22 mouse cellular contexts compared by ENCODE assay signal in genomic region chr1:136386914-136387313, GRCm38 (mm10). TPM values are rescaled to one million over a fixed set of nuclear protein-coding genes. Genes with fewer than 3 reads are reported as not detected.
A peak's percentile ranks its signal among the peaks of the same experiment; 100 is the strongest.
DNase-seq lines count a peak whose midpoint lies in the region; ATAC-seq and TF ChIP-seq lines count a peak whose summit lies in the region.
"Had no signal": no experiment of that assay in that cellular context is flagged by ENCODE, and none has a peak within 500 bp of the region (broad histone marks: within the 10 kb centered on the region; RNA-seq: fewer than 3 reads in every experiment).

No protein-coding gene starts in this region.

- no peak for TF ChIP-seq EP300 in stomach, postnatal 0 days (optimal IDR thresholded peaks at IDR 0.05)

- H3K27ac ChIP-seq in embryonic facial prominence, embryonic 11.5 days (replicated peaks; ENCODE audit: low read depth, low read length), result no peak overlapping the region
- no peak overlapping the region for H3K27ac ChIP-seq in embryonic facial prominence, embryonic 10.5 days (replicated peaks)
- no peak overlapping the region for H3K27ac ChIP-seq in midbrain, embryonic 11.5 days (ENCODE audit: low read depth, low read length)
- no peak overlapping the region for H3K27ac ChIP-seq in midbrain, embryonic 16.5 days (ENCODE audit: low read length)
- no peak overlapping the region for H3K27ac ChIP-seq in stomach, postnatal 0 days (replicated peaks)
- H3K27ac ChIP-seq in gastrocnemius, adult 2 months, result no peak overlapping the region
- H3K27ac ChIP-seq: embryonic facial prominence, embryonic 15.5 days; forebrain, embryonic 10.5 days; heart, embryonic 13.5 days had no signal

- no peak overlapping the region for H3K4me3 ChIP-seq in embryonic facial prominence, embryonic 11.5 days (ENCODE audit: low read depth, low read length)
- no peak overlapping the region for H3K4me3 ChIP-seq in embryonic facial prominence, embryonic 10.5 days
- H3K4me3 ChIP-seq in midbrain, embryonic 11.5 days (ENCODE audit: low read depth, low read length), result no peak overlapping the region
- H3K4me3 ChIP-seq in midbrain, embryonic 16.5 days (ENCODE audit: low read depth, low read length), result no peak overlapping the region
- no peak overlapping the region for H3K4me3 ChIP-seq in stomach, postnatal 0 days (ENCODE audit: low read depth, low read length)
- no peak overlapping the region for H3K4me3 ChIP-seq in gastrocnemius, adult 2 months
- H3K4me3 ChIP-seq: embryonic facial prominence, embryonic 15.5 days; erythroblast, embryonic 14.5 days; forebrain, embryonic 10.5 days; heart, embryonic 13.5 days had no signal

- WGBS in embryonic facial prominence, embryonic 11.5 days, result 28% methylated on average over 5 of the region's 6 CpGs
- 37% methylated on average over 5 of the region's 6 CpGs for WGBS in embryonic facial prominence, embryonic 10.5 days
- WGBS in midbrain, embryonic 11.5 days, result 30% methylated on average over 5 of the region's 6 CpGs
- WGBS in midbrain, embryonic 16.5 days, result 47% methylated on average over 5 of the region's 6 CpGs
- WGBS in stomach, postnatal 0 days, result 24% methylated on average over 5 of the region's 6 CpGs

- H3K9ac ChIP-seq in embryonic facial prominence, embryonic 11.5 days (replicated peaks; ENCODE audit: low read length), result no peak overlapping the region
- H3K9ac ChIP-seq in midbrain, embryonic 11.5 days (ENCODE audit: low read length), result no peak overlapping the region
- H3K9ac ChIP-seq in midbrain, embryonic 16.5 days (ENCODE audit: low read depth, low read length), result no peak overlapping the region
- no peak overlapping the region for H3K9ac ChIP-seq in stomach, postnatal 0 days (ENCODE audit: low read length)
- H3K9ac ChIP-seq: embryonic facial prominence, embryonic 15.5 days; heart, embryonic 13.5 days had no signal

- DNase-seq in adrenal gland, adult 2 months, result peak; percentile 7
- DNase-seq in adrenal gland, postnatal 4 days (ENCODE audit: low spot score in 2 of 2), result no peak
- DNase-seq in embryonic facial prominence, embryonic 11.5 days (ENCODE audit: low spot score), result peak; percentile 30
- DNase-seq in embryonic facial prominence, embryonic 10.5 days (ENCODE audit: low spot score), result no peak
- DNase-seq in midbrain, embryonic 11.5 days (ENCODE audit: low spot score, missing footprints), result peak; percentile 80
- DNase-seq in stomach, postnatal 0 days (ENCODE audit: low spot score), result peak; percentile 26
- no peak for DNase-seq in gastrocnemius, adult 2 months
- DNase-seq: adrenal gland, adult 8-10 months; B cell, adult 2 months; cerebellum, adult 2 months; cerebellum, postnatal 10 days; gastrocnemius, postnatal 10 days; heart, postnatal 36 days had no signal

- ATAC-seq in embryonic facial prominence, embryonic 11.5 days (replicated peaks; ENCODE audit: insufficient number of reproducible peaks, low FRiP score, low TSS enrichment, low read depth), result no peak
- ATAC-seq in midbrain, embryonic 11.5 days (ENCODE audit: low FRiP score), result no peak
- no peak for ATAC-seq in midbrain, embryonic 16.5 days
- 0 out of 2 replicates have a peak, but pooled peaks have one; percentile 45 for ATAC-seq in stomach, postnatal 0 days (ENCODE audit: low FRiP score, low TSS enrichment)
- ATAC-seq: forebrain, embryonic 14.5 days; hindbrain, embryonic 16.5 days; inflammation-experienced regulatory T-cells, adult 6 months; intestine, postnatal 0 days had no signal

- H3K9me3 ChIP-seq in embryonic facial prominence, embryonic 11.5 days (replicated peaks; ENCODE audit: control insufficient read depth, low read length), result no peaks in the 10 kb centered on the region
- no peaks in the 10 kb centered on the region for H3K9me3 ChIP-seq in embryonic facial prominence, embryonic 10.5 days
- H3K9me3 ChIP-seq in midbrain, embryonic 11.5 days (ENCODE audit: control insufficient read depth, low read length), result no peaks in the 10 kb centered on the region
- H3K9me3 ChIP-seq in midbrain, embryonic 16.5 days (replicated peaks; ENCODE audit: control insufficient read depth, low read length, poor library complexity, severe bottlenecking), result 0 out of 2 replicates have a peak, but pooled peaks cover 4% of the 10 kb centered on the region
- H3K9me3 ChIP-seq in stomach, postnatal 0 days (ENCODE audit: control insufficient read depth, low read length), result no peaks in the 10 kb centered on the region
- H3K9me3 ChIP-seq: embryonic facial prominence, embryonic 15.5 days; forebrain, embryonic 10.5 days; heart, embryonic 13.5 days had no signal

- TF ChIP-seq CTCF in stomach, postnatal 0 days (IDR thresholded peaks at IDR 0.05; ENCODE audit: low read depth), result no peak
- TF ChIP-seq CTCF in gastrocnemius, adult 2 months (IDR thresholded peaks at IDR 0.05), result no peak

- no peaks in the 10 kb centered on the region for H3K27me3 ChIP-seq in embryonic facial prominence, embryonic 11.5 days (ENCODE audit: control insufficient read depth, insufficient read depth, low read length)
- no peaks in the 10 kb centered on the region for H3K27me3 ChIP-seq in embryonic facial prominence, embryonic 10.5 days (replicated peaks; ENCODE audit: low read depth, poor library complexity, severe bottlenecking)
- H3K27me3 ChIP-seq in midbrain, embryonic 11.5 days (ENCODE audit: control insufficient read depth, insufficient read depth, low read length), result no peaks in the 10 kb centered on the region
- H3K27me3 ChIP-seq in midbrain, embryonic 16.5 days (ENCODE audit: control insufficient read depth, insufficient read depth, low read depth, low read length), result no peaks in the 10 kb centered on the region
- no peaks in the 10 kb centered on the region for H3K27me3 ChIP-seq in stomach, postnatal 0 days (ENCODE audit: control insufficient read depth, insufficient read depth, low read length)
- H3K27me3 ChIP-seq: embryonic facial prominence, embryonic 15.5 days; heart, embryonic 13.5 days had no signal

- H3K36me3 ChIP-seq in embryonic facial prominence, embryonic 11.5 days (replicated peaks; ENCODE audit: control insufficient read depth, insufficient read depth, low read depth, low read length), result no peaks in the 10 kb centered on the region
- no peaks in the 10 kb centered on the region for H3K36me3 ChIP-seq in embryonic facial prominence, embryonic 10.5 days (replicated peaks)
- H3K36me3 ChIP-seq in midbrain, embryonic 11.5 days (ENCODE audit: control insufficient read depth, insufficient read depth, low read length), result no peaks in the 10 kb centered on the region
- H3K36me3 ChIP-seq in midbrain, embryonic 16.5 days (ENCODE audit: control insufficient read depth, insufficient read depth, low read length), result no peaks in the 10 kb centered on the region
- H3K36me3 ChIP-seq in stomach, postnatal 0 days (ENCODE audit: control insufficient read depth, insufficient read depth, low read length), result no peaks in the 10 kb centered on the region
- H3K36me3 ChIP-seq: embryonic facial prominence, embryonic 15.5 days; forebrain, embryonic 10.5 days; heart, embryonic 13.5 days had no signal

- intact Hi-C loops in gastrocnemius, adult 2 months (cut with DNase I), result no loop called here

- no peak overlapping the region for H3K4me2 ChIP-seq in embryonic facial prominence, embryonic 11.5 days (ENCODE audit: low read depth, low read length)
- H3K4me2 ChIP-seq in midbrain, embryonic 11.5 days, result no peak overlapping the region
- no peak overlapping the region for H3K4me2 ChIP-seq in midbrain, embryonic 16.5 days (ENCODE audit: low read length)
- H3K4me2 ChIP-seq in stomach, postnatal 0 days (replicated peaks; ENCODE audit: low read depth), result no peak overlapping the region
- H3K4me2 ChIP-seq: embryonic facial prominence, embryonic 15.5 days; heart, embryonic 13.5 days had no signal

- H3K4me1 ChIP-seq in embryonic facial prominence, embryonic 11.5 days (ENCODE audit: control insufficient read depth, insufficient read depth, low read length), result no peaks in the 10 kb centered on the region
- H3K4me1 ChIP-seq in embryonic facial prominence, embryonic 10.5 days, result no peaks in the 10 kb centered on the region
- H3K4me1 ChIP-seq in midbrain, embryonic 11.5 days (ENCODE audit: control insufficient read depth, insufficient read depth, low read length), result no peaks in the 10 kb centered on the region
- no peaks in the 10 kb centered on the region for H3K4me1 ChIP-seq in midbrain, embryonic 16.5 days (ENCODE audit: control insufficient read depth, insufficient read depth, low read length)
- no peaks in the 10 kb centered on the region for H3K4me1 ChIP-seq in stomach, postnatal 0 days (replicated peaks; ENCODE audit: control insufficient read depth, insufficient read depth)
- H3K4me1 ChIP-seq: forebrain, embryonic 10.5 days; heart, embryonic 13.5 days had no signal

RNA-seq across cellular contexts. Expression of gene Ddx59, which starts 28.2 kb away (rescaled TPM):
- 10 to 100 TPM; 13.6 to 14.0 TPM for total RNA-seq in adrenal gland, adult 2 months (2021)
- polyA plus RNA-seq in adrenal gland, adult 2 months (2012; rRNA removed), result 0.90 and 1.3 TPM in 2 replicates
- total RNA-seq in adrenal gland, postnatal 4 days (2021), result 10 to 100 TPM; 16.0 to 16.7 TPM
- polyA plus RNA-seq in embryonic facial prominence, embryonic 11.5 days (2014; fragmentation: Nextera tagmentation; extraction: Ambion mirVana), result 19.9 and 21.0 TPM in 2 replicates
- polyA plus RNA-seq in embryonic facial prominence, embryonic 10.5 days (2016; fragmentation: Nextera tagmentation; extraction: Ambion mirVana), result 16.9 and 17.8 TPM in 2 replicates
- 20.3 and 20.5 TPM in 2 replicates for polyA plus RNA-seq in midbrain, embryonic 11.5 days (2014; fragmentation: Nextera tagmentation; extraction: Ambion mirVana)
- 14.5 and 16.0 TPM in 2 replicates for polyA plus RNA-seq in midbrain, embryonic 16.5 days (2015; fragmentation: Nextera tagmentation; extraction: Ambion mirVana)
- 7.7 and 9.0 TPM in 2 replicates for polyA plus RNA-seq in stomach, postnatal 0 days (2015; fragmentation: Nextera tagmentation; extraction: Ambion mirVana)
- total RNA-seq in gastrocnemius, adult 2 months (2021), result 10 to 100 TPM; 19.3 to 19.6 TPM

RNA-seq across cellular contexts. Expression of gene Camsap2, which starts 41.0 kb away (rescaled TPM):
- 10 to 100 TPM; 38.2 to 45.5 TPM for total RNA-seq in adrenal gland, adult 2 months (2021)
- polyA plus RNA-seq in adrenal gland, adult 2 months (2012; rRNA removed), result 12.0 and 15.2 TPM in 2 replicates
- 10 to 100 TPM; 49.6 to 52.4 TPM for total RNA-seq in adrenal gland, postnatal 4 days (2021)
- polyA plus RNA-seq in embryonic facial prominence, embryonic 11.5 days (2014; fragmentation: Nextera tagmentation; extraction: Ambion mirVana), result 23.1 and 23.7 TPM in 2 replicates
- 11.4 and 12.4 TPM in 2 replicates for polyA plus RNA-seq in embryonic facial prominence, embryonic 10.5 days (2016; fragmentation: Nextera tagmentation; extraction: Ambion mirVana)
- polyA plus RNA-seq in midbrain, embryonic 11.5 days (2014; fragmentation: Nextera tagmentation; extraction: Ambion mirVana), result 32.7 and 35.3 TPM in 2 replicates
- polyA plus RNA-seq in midbrain, embryonic 16.5 days (2015; fragmentation: Nextera tagmentation; extraction: Ambion mirVana), result 27.2 and 32.3 TPM in 2 replicates
- polyA plus RNA-seq in stomach, postnatal 0 days (2015; fragmentation: Nextera tagmentation; extraction: Ambion mirVana), result 8.9 and 9.5 TPM in 2 replicates
- 10 to 100 TPM in 1 of 2 experiments, 1 to 10 TPM in 1; 8.3 to 12.4 TPM for total RNA-seq in gastrocnemius, adult 2 months (2021)

Comparison
In these comparisons a context has a peak if more than half of its experiments do, and no peak if none do; other contexts are left out.
1. DNase-seq: peak in adrenal gland, adult 2 months (single experiment), embryonic facial prominence, embryonic 11.5 days (single experiment), midbrain, embryonic 11.5 days (single experiment) and stomach, postnatal 0 days (single experiment); none in adrenal gland, postnatal 4 days (0 of 2), embryonic facial prominence, embryonic 10.5 days (single experiment) and gastrocnemius, adult 2 months (single experiment).